8 mouse cellular contexts compared by ENCODE assay signal in the genomic region with DNA sequence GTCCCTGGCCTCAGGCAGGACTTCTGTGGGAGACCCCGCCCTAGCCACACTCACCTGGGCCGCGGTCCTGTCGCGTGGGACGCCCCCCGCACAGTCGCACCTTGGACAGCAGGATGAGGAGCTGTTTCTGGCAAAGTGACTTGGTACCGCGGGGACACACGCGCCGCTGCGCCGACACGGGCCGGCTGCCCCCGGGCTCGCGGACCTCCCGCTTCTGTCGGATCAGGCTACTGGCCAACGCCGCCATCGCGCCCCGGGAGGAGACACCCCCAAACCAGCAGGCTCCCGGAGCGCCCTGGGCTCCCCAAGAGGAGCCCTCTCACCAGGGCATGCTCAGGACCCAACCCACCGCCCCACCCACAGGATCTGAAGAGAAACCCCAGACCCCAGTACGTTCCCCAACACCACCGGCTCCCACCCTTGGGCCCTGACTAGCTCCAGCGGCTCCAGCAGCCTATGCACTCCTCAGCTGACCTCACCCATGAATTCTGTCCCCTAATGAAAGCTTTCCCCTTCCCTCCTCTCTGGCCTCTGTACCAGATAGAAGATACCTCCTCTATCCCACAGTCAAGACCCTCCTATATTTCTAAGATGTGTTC. TPM values are rescaled to one million over a fixed set of nuclear protein-coding genes. Genes with fewer than 3 reads are reported as not detected.
DNase-seq lines count a peak whose midpoint lies in the region; ATAC-seq lines count a peak whose summit lies in the region.

TSS of gene Fgf11 (minus strand) at position 479 of the 599 bp plus-strand sequence.

- ATAC-seq in lung, embryonic 15.5 days (ENCODE audit: borderline replicate concordance, extremely low read depth, low FRiP score, low TSS enrichment), result no peak
- ATAC-seq in hindbrain, embryonic 15.5 days (ENCODE audit: low FRiP score, low read depth), result no peak
- ATAC-seq in liver, embryonic 13.5 days (ENCODE audit: low read depth), result no peak

- peaks cover 56% of the 10 kb centered on the region for H3K27me3 ChIP-seq in lung, embryonic 15.5 days
- H3K27me3 ChIP-seq in hindbrain, embryonic 15.5 days, result peaks cover 23% of the 10 kb centered on the region
- peaks cover 100% of the 10 kb centered on the region for H3K27me3 ChIP-seq in liver, embryonic 13.5 days

- DNase-seq in adrenal gland, postnatal 36 days, result peak; percentile 20 to 40
- no peak for DNase-seq in adrenal gland, adult 8-10 months
- no peak for DNase-seq in lung, postnatal 25 days (ENCODE audit: low spot score)
- no peak for DNase-seq in liver, embryonic 13.5 days
- peak; percentile 60 for DNase-seq in testis, postnatal 10 days (ENCODE audit: low spot score)
- no peak for DNase-seq in urinary bladder, postnatal 36 days (ENCODE audit: low spot score in 2 of 2)

- peaks cover 61% of the 10 kb centered on the region for H3K4me1 ChIP-seq in lung, embryonic 15.5 days
- H3K4me1 ChIP-seq in hindbrain, embryonic 15.5 days (replicated peaks), result peaks cover 61% of the 10 kb centered on the region
- H3K4me1 ChIP-seq in liver, embryonic 13.5 days (replicated peaks), result peaks cover 60% of the 10 kb centered on the region

- no peaks in the 10 kb centered on the region for H3K9me3 ChIP-seq in lung, embryonic 15.5 days
- H3K9me3 ChIP-seq in hindbrain, embryonic 15.5 days, result no peaks in the 10 kb centered on the region
- no peaks in the 10 kb centered on the region for H3K9me3 ChIP-seq in liver, embryonic 13.5 days (replicated peaks)

- no peaks in the 10 kb centered on the region for H3K36me3 ChIP-seq in lung, embryonic 15.5 days
- H3K36me3 ChIP-seq in hindbrain, embryonic 15.5 days, result no peaks in the 10 kb centered on the region
- H3K36me3 ChIP-seq in liver, embryonic 13.5 days, result no peaks in the 10 kb centered on the region

- H3K4me2 ChIP-seq in lung, embryonic 15.5 days, result peak within 1 kb of the TSS; percentile 97
- peak within 1 kb of the TSS; percentile 94 for H3K4me2 ChIP-seq in hindbrain, embryonic 15.5 days
- H3K4me2 ChIP-seq in liver, embryonic 13.5 days, result peak within 1 kb of the TSS; percentile 77

- peak within 1 kb of the TSS; percentile 59 for H3K4me3 ChIP-seq in lung, embryonic 15.5 days
- peak within 1 kb of the TSS; percentile 69 for H3K4me3 ChIP-seq in hindbrain, embryonic 15.5 days
- H3K4me3 ChIP-seq in liver, embryonic 13.5 days (replicated peaks), result peak within 1 kb of the TSS; percentile 57

- H3K9ac ChIP-seq in lung, embryonic 15.5 days, result peak within 1 kb of the TSS; percentile 55
- peak within 1 kb of the TSS; percentile 69 for H3K9ac ChIP-seq in hindbrain, embryonic 15.5 days
- peak within 1 kb of the TSS; percentile 54 for H3K9ac ChIP-seq in liver, embryonic 13.5 days

- WGBS in lung, embryonic 15.5 days, result under 1% methylated on average over 33 of the region's 33 CpGs
- under 1% methylated on average over 33 of the region's 33 CpGs for WGBS in hindbrain, embryonic 15.5 days
- 4% methylated on average over 31 of the region's 33 CpGs for WGBS in liver, embryonic 13.5 days (ENCODE audit: insufficient replicate concordance)

- H3K27ac ChIP-seq in lung, embryonic 15.5 days, result peak within 1 kb of the TSS; percentile 41
- peak within 1 kb of the TSS; percentile 96 for H3K27ac ChIP-seq in hindbrain, embryonic 15.5 days (replicated peaks)
- no peak within 1 kb of the TSS for H3K27ac ChIP-seq in liver, embryonic 13.5 days

RNA-seq across cellular contexts. Expression of gene Fgf11, which starts in this region (rescaled TPM):
- 1 to 10 TPM; 3.9 to 8.6 TPM for total RNA-seq in adrenal gland, postnatal 36 days (2021)
- 10 to 100 TPM in 2 of 4 experiments, 1 to 10 TPM in 2; 2.5 to 32.7 (median 16.9) TPM for total RNA-seq in adrenal gland, adult 8-10 months (2022)
- polyA plus RNA-seq in lung, embryonic 15.5 days (2015; fragmentation: Nextera tagmentation; extraction: Ambion mirVana), result 1.2 and 1.3 TPM in 2 replicates
- 5.7 and 7.1 TPM in 2 replicates for polyA plus RNA-seq in hindbrain, embryonic 15.5 days (2015; fragmentation: Nextera tagmentation; extraction: Ambion mirVana)
- polyA plus RNA-seq in liver, embryonic 13.5 days (2015; fragmentation: Nextera tagmentation; extraction: Ambion mirVana), result 0.07 and 0.20 TPM in 2 replicates

Comparison
In these comparisons a context has a peak if more than half of its experiments do, and no peak if none do; other contexts are left out.
1. DNase-seq: peak in adrenal gland, postnatal 36 days (2 of 2) and testis, postnatal 10 days (single experiment); none in adrenal gland, adult 8-10 months (single experiment), lung, postnatal 25 days (single experiment), liver, embryonic 13.5 days (single experiment) and urinary bladder, postnatal 36 days (0 of 2).
2. Peak in every context shown above with its lines, with median percentiles within 50 percentile points of each other: H3K4me2 ChIP-seq, H3K4me3 ChIP-seq and H3K9ac ChIP-seq.